Mouse (Mus musculus): ENCODE measurements around the gene Tmem151b. TPM values are rescaled to one million over a fixed set of nuclear protein-coding genes. Genes with fewer than 3 reads are reported as not detected.

The Tmem151b gene
- total RNA-seq, 1 experiment, result 2.1 TPM

Other genes with a start within 250 kb of the Tmem151b start
- 116 and 125 TPM in 2 replicates for gene Cdc5l, start 115.9 kb downstream of the Tmem151b start, total RNA-seq (2012; rRNA removed)
- gene Spats1, start 74.3 kb downstream of the Tmem151b start, total RNA-seq (2012; rRNA removed), result 8.5 and 9.7 TPM in 2 replicates
- gene Aars2, start 42.8 kb downstream of the Tmem151b start, total RNA-seq (2012; rRNA removed), result 36.6 and 60.9 TPM in 2 replicates
- 0.09 and 0.11 TPM in 2 replicates for gene Tcte1, start 26.2 kb downstream of the Tmem151b start, total RNA-seq (2012; rRNA removed)
- gene Nfkbie, start 6.0 kb upstream of the Tmem151b start, total RNA-seq (2012; rRNA removed), result 2.1 and 2.2 TPM in 2 replicates
- gene Slc35b2, start 14.2 kb upstream of the Tmem151b start, total RNA-seq (2012; rRNA removed), result 96.7 and 98.7 TPM in 2 replicates
- gene Hsp90ab1, start 23.6 kb upstream of the Tmem151b start, total RNA-seq (2012; rRNA removed), result 1,660 and 1,758 TPM in 2 replicates
- 321 and 677 TPM in 2 replicates for gene Slc29a1, start 49.9 kb upstream of the Tmem151b start, total RNA-seq (2012; rRNA removed)
- 66.0 and 95.3 TPM in 2 replicates for gene Mymx, start 52.4 kb upstream of the Tmem151b start, total RNA-seq (2012; rRNA removed)
- gene Capn11, start 109.6 kb upstream of the Tmem151b start, total RNA-seq (2012; rRNA removed), result 0.48 TPM in 1 of 2 replicates, not detected in the other
- gene Mrpl14, start 136.6 kb upstream of the Tmem151b start, total RNA-seq (2012; rRNA removed), result 39.2 and 48.2 TPM in 2 replicates
- gene Tmem63b, start 137.2 kb upstream of the Tmem151b start, total RNA-seq (2012; rRNA removed), result 89.1 and 139 TPM in 2 replicates
- 0.58 TPM in 1 of 2 replicates, not detected in the other for gene 1600014C23Rik, start 184.2 kb upstream of the Tmem151b start, total RNA-seq (2012; rRNA removed)

All from ES-E14 (cell line).